Mouse (Mus musculus) megakaryocyte, embryonic 14.5 days (primary cell): ENCODE measurements around the gene Il1a. TPM values are rescaled to one million over a fixed set of nuclear protein-coding genes. Genes with fewer than 3 reads are reported as not detected.

Experiments used
- H3K27me3 ChIP-seq: replicated peaks from 2 replicates; pipeline ENCODE3; 2012; ENCODE audit warnings: inconsistent platforms
- H3K36me3 ChIP-seq: replicated peaks from 2 replicates; pipeline ENCODE3; 2012; ENCODE audit warnings: low read length, inconsistent platforms, mixed read lengths
- H3K4me1 ChIP-seq: 2 replicates; pipeline ENCODE4 v1.6.1; 2012; ENCODE audit warnings: inconsistent platforms
- H3K4me3 ChIP-seq: replicated peaks from 2 replicates; pipeline ENCODE3; 2012; ENCODE audit warnings: moderate library complexity, mild to moderate bottlenecking, inconsistent platforms
- H3K9me3 ChIP-seq: 2 replicates; pipeline ENCODE4 v1.6.1; 2012; ENCODE audit warnings: inconsistent platforms
- FLI1 ChIP-seq: IDR thresholded peaks from 2 replicates; pipeline ENCODE4 v1.6.1; 2012; ENCODE audit warnings: low read length, inconsistent platforms, mixed read lengths
- GATA1 ChIP-seq: IDR thresholded peaks from 3 replicates; pipeline ENCODE4 v1.6.1; 2012; ENCODE audit warnings: mixed read lengths, low read length, inconsistent platforms, borderline replicate concordance
- polyA plus RNA-seq: library from polyadenylated mRNA; stranded (reverse); fragments of >175 nt; gene quantifications from 2 replicates; pipeline ENCODE4 v1.2.3, GENCODE M21; 2012; ENCODE audit warnings: low replicate concordance; ENCODE audit not compliant: insufficient read depth

Il1a gene
- polyA plus RNA-seq = 1.3 TPM in 1 of 2 replicates, not detected in the other

DNA sequence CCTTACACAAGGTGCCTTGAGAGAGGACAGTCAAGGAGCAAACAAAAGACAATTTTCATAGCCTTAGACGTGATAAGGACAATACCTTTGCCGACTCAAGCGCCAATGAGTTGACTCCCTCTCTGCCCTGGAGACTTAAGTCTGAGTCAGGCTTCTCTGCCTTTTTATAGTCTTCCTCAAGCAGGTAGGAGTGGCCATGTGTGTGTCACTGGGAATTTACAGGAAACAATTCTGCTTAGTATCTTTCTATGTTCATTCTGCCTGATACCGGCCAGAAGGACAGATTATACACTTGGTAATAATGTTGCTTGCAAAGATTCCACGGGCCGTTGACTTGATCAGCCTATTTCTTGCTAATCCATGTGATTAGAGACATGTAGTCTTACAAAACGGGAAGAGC is at the start of gene Il1a:
Gene Il1a, minus strand, starts transcription at position 137 of the 400 bp plus-strand sequence.
- Histone ChIP-seq H3K4me3 (peak within 1 kb of the TSS; percentile 87), H3K27me3 (no peaks in the 10 kb centered on the region), H3K9me3 (no peaks in the 10 kb centered on the region), H3K4me1 (peaks cover 90% of the 10 kb centered on the region), H3K36me3 (peaks cover 42% of the 10 kb centered on the region)
- TF ChIP-seq FLI1 = no peak
- TF ChIP-seq GATA1 = no peak

DNA sequence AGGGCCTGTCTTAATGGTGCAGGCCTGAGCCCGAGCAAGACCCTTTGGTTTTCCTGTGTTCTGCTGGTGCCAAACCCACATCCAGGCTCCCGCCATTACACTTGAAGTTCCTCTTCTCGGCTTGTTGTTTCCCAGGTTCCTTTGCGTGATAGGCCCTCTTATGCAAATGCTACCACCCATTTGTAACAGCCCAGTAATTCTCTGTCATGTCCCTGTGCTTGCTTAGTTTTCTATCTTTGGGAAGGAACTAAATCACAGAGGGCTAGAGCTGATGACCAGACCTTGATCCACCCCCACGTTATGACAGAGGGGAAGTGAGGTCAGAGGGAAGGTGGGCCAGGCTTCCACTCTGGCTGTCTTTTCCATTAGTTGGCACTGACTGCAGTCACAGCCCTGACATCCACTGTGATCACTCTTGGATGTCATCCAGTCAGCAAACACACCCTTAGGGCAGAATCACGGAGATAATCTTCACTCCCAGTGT is 28.4 kb upstream of the Il1a start:
- Histone ChIP-seq H3K4me3 (peak overlapping the region; percentile 9), H3K27me3 (no peaks in the 10 kb centered on the region), H3K9me3 (peaks cover 12% of the 10 kb centered on the region), H3K36me3 (peaks cover 25% of the 10 kb centered on the region), H3K4me1 (peaks cover 60% of the 10 kb centered on the region)
- TF ChIP-seq GATA1 (no peak), FLI1 (no peak)

DNA sequence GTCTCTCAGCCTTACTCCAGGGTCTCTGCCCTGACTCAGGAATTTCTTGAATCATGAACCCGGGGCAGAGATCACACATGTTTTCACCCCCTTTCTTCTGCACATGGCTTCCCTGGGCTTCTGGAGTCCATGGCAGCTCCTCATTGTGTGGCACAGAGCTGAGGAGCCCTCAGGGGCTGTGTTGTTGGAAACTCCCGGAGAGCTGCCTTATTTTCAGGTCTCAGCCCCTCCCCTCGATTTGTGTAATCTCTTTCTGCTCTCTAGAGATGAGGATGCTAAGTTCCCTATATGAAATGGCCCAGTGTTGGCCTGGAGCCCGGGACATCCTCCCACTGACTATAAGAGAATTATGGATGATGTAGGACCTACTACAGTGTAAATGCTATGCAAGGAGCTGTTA is 23.7 kb upstream of the Il1a start:
- no peak for TF ChIP-seq GATA1
- TF ChIP-seq FLI1 = no peak
- H3K36me3 ChIP-seq = peaks cover 8% of the 10 kb centered on the region
- no peaks in the 10 kb centered on the region for H3K27me3 ChIP-seq
- H3K4me3 ChIP-seq = no peak overlapping the region
- H3K9me3 ChIP-seq = no peaks in the 10 kb centered on the region
- H3K4me1 ChIP-seq = peaks cover 86% of the 10 kb centered on the region

DNA sequence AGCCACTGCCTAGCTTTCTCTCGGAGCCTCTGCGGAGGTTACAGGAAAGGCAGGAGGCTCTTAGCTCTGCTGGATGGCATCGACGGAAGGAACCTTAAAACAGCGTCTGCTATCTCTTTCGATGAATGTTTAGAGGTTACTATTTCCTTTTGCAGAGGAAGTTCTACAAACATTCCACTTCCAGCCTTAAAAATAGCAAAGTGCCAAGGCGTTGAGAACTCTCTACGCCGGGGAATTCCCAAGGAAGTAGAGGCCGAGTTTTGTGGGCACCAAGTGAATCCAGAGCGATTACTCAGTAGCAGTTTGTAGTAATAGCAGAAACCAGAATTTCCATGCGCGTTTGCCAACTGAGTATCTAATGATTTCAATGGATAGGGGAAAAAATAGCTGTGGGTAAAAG is 20.8 kb upstream of the Il1a start:
- peaks cover 86% of the 10 kb centered on the region for H3K4me1 ChIP-seq
- peaks cover 4% of the 10 kb centered on the region for H3K36me3 ChIP-seq
- H3K9me3 ChIP-seq = no peaks in the 10 kb centered on the region
- H3K4me3 ChIP-seq = peak overlapping the region; percentile 66
- no peaks in the 10 kb centered on the region for H3K27me3 ChIP-seq
- no peak for TF ChIP-seq GATA1
- no peak for TF ChIP-seq FLI1

DNA sequence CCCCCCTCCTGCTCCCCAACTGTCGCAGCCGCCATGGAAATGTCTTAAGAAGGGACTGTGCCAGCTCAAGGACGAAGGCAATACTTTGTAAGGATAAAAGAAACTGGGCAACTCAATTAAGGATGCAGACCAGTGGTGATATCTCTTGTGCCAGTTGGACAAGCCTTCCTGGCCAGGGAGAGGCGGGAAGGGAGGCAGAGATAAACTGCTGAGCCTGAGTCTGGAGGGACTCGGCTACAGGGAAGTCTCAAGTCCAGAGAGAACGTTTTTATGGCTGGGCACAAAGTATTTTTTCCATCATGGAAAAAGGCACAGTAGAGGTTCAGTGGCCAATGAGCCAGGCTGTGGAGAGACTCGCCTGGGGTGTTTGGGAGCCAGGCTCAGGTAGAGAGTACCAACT is 20.3 kb upstream of the Il1a start:
- Histone ChIP-seq H3K36me3 (peaks cover 4% of the 10 kb centered on the region), H3K27me3 (no peaks in the 10 kb centered on the region), H3K9me3 (no peaks in the 10 kb centered on the region), H3K4me3 (peak overlapping the region; percentile 66), H3K4me1 (peaks cover 81% of the 10 kb centered on the region)
- TF ChIP-seq FLI1 = no peak
- TF ChIP-seq GATA1 = peak; percentile 84

DNA sequence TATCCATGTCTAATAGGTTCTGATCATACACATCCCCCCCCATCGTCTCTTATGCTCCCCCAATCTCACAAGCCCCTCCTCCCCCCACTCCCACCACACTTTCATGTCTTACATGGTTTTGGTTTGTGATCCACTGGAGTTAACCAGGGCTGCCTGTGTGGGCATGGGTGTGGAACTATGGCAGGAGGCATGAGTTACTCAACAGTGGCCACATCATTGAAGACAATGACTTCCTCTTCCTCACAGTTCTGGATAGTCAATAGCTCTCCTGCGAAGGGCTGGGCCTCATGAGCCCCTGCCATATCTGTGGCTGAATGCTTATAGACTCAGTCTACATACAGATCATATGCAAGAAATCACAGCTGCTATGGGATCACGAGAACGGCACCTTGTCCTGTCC is 18.5 kb upstream of the Il1a start:
- no peak for TF ChIP-seq FLI1
- no peak for TF ChIP-seq GATA1
- no peak overlapping the region for H3K4me3 ChIP-seq
- H3K9me3 ChIP-seq = no peaks in the 10 kb centered on the region
- H3K36me3 ChIP-seq = peaks cover 6% of the 10 kb centered on the region
- no peaks in the 10 kb centered on the region for H3K27me3 ChIP-seq
- peaks cover 76% of the 10 kb centered on the region for H3K4me1 ChIP-seq

DNA sequence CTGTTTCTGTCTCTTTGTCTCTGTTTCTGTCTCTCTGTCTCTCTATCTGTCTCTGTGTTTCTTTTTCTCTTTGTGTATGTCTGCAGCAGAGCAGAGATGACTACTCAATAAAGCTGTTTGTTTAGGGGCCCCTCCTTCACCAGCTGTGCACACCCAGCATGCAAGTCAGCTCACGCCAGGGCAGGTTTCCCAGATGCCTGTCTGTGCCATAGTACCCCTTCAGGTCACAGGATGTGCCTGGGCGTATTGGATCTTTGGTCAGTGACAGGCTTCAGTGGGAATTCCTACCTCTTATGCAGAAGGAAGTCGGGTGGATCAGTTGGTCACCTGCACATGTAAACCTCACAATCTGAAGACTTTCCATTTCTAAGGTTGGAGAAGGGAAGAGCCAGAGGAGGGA is 14.4 kb upstream of the Il1a start:
- Histone ChIP-seq H3K27me3 (no peaks in the 10 kb centered on the region), H3K4me1 (peaks cover 68% of the 10 kb centered on the region), H3K36me3 (peaks cover 14% of the 10 kb centered on the region), H3K9me3 (no peaks in the 10 kb centered on the region), H3K4me3 (no peak overlapping the region)
- TF ChIP-seq FLI1 (no peak), GATA1 (no peak)

DNA sequence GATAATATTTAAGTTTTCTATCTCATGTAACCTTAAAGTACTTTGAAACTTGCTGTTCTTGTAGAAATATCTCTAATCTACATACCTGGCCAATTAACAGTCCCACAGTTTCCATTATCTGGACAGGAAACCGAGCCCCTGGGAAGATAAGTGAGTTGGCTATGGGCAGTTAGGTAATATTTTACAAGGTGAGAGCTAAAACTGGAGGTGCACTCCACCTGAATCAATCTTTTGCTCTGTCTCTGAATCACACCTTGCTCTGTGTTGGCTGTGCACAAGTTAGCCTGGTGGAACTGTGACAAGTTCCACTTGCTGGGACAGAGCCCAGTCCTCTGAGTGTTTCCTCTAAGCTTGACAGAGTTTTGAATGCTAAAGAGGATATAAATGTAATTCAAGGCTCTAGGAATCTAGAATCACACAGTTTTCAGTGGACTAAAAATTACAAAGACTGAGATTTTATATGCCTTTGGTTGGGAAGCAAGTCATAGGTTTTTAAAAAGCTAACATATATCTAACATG is 12.4 kb upstream of the Il1a start:
- Histone ChIP-seq H3K27me3 (no peaks in the 10 kb centered on the region), H3K4me1 (peaks cover 65% of the 10 kb centered on the region), H3K36me3 (peaks cover 28% of the 10 kb centered on the region), H3K4me3 (no peak overlapping the region), H3K9me3 (no peaks in the 10 kb centered on the region)
- TF ChIP-seq GATA1 (no peak), FLI1 (no peak)

DNA sequence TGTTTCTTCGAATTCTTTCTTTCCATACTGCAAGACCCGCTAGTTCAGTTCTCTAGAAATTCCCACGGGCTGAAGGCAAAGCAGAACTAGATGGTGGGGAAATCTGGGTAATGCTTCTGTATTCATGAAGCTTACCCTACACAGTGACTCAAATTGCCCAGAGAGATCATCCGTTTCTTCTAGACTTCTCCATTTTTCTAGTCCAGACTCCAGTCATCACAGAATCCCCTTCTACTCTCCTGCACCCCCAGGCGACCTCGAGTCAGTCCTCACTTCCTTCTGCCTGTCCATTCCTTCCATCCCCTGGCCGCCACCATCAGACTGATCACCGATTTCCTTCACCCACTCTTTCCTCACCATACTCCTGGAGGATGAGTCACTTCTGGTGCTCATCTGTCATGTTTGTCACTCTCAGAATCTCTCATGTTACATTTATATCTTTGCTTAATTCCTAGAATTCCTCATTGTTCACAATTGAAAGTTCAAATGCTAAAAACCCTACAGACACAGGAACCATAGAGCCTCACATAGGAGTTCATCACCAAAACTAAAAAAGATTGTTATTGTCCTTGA is 10.3 kb upstream of the Il1a start:
- Histone ChIP-seq H3K4me3 (no peak overlapping the region), H3K36me3 (peaks cover 28% of the 10 kb centered on the region), H3K27me3 (no peaks in the 10 kb centered on the region), H3K9me3 (no peaks in the 10 kb centered on the region), H3K4me1 (peaks cover 77% of the 10 kb centered on the region)
- TF ChIP-seq GATA1 = no peak
- TF ChIP-seq FLI1 = no peak

DNA sequence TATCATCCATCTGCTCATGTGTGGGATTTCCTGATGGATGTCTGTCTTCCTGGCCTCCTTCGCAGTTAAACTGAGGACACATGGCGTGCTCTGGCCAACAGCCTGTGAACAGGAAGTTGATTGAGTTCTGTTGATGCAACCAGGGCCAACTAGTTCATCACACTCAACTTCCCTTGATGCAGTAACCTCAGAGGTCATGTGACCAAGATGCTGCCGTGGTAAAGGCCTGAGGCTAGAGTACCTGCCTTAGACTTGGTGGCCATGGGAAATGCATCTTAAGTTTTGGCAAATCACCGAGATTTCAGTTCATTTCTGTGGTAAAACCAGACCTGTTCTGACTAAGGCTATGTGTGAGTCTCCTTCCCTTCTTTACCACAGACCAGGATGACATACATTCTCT is 6.1 kb upstream of the Il1a start:
- Histone ChIP-seq H3K27me3 (no peaks in the 10 kb centered on the region), H3K4me1 (peaks cover 91% of the 10 kb centered on the region)
- TF ChIP-seq FLI1 (no peak), GATA1 (no peak)

More for the DNA sequence above, 6.1 kb upstream of the Il1a start:
- no peak overlapping the region for H3K4me3 ChIP-seq
- H3K9me3 ChIP-seq = no peaks in the 10 kb centered on the region
- H3K36me3 ChIP-seq = peaks cover 24% of the 10 kb centered on the region
